Mouse (Mus musculus) ES-E14 (cell line): ENCODE data around the gene Actr1a.

ENCODE experiments used
- CHD2 ChIP-seq: IDR thresholded peaks from 2 replicates; pipeline ENCODE4 v1.6.1; 2014; ENCODE audit warnings: mild to moderate bottlenecking, low read depth, low read length, inconsistent platforms
- HCFC1 ChIP-seq: IDR thresholded peaks from 2 replicates; pipeline ENCODE4 v1.6.1; 2012; ENCODE audit warnings: low read length, inconsistent platforms, borderline replicate concordance; ENCODE audit not compliant: insufficient read depth
- MAFK ChIP-seq: IDR thresholded peaks from 2 replicates; pipeline ENCODE4 v1.6.1; 2014; ENCODE audit warnings: mild to moderate bottlenecking, low read depth, low read length, inconsistent platforms; ENCODE audit not compliant: insufficient read depth
- ZC3H11A ChIP-seq: IDR thresholded peaks from 2 replicates; pipeline ENCODE4 v1.6.1; 2012; ENCODE audit warnings: low read depth, mild to moderate bottlenecking, inconsistent platforms, low read length, borderline replicate concordance

DNA sequence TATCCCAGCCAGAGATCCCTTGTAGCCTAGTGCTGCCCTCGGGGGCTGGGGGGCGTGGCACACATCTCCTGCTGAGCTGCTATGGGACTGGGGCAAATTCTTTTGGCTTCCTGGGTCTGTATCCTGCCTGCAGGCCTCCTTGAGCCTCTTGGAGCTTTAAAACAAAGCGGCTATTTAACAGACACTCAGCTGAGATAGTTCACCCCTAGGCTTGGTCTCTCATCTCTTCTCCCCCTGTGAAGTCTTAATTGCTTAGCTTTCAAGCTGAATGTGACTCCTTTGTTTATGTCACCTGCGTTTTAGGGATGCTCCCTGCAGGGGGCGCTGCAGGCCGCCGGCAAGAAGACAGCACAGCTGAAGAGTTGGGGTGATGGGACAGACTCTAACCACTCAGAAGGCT lies 39.9 kb upstream of the Actr1a start:
- TF ChIP-seq HCFC1, result no peak
- no peak for TF ChIP-seq CHD2
- no peak for TF ChIP-seq MAFK
- 0 out of 2 replicates have a peak, but pooled peaks have one; percentile 10 for TF ChIP-seq ZC3H11A
